Mouse (Mus musculus) embryo, embryonic 10 days (tissue): ENCODE measurements around the gene Kl.

Experiments
- DNase-seq: peaks from one replicate; pipeline ENCODE4 v3.0.0-alpha.2; 2015; ENCODE audit warnings: low spot score

The Kl gene

GRCm38 (mm10) chr5:150952328-150952668 is at the start of gene Kl:
Gene Kl (plus strand): TSS chr5:150952607.
- DNase-seq = no peak

- peak; percentile 73 for DNase-seq
These were observed 46.1 kb upstream of the Kl start for GRCm38 (mm10) chr5:150906053-150907040.

- DNase-seq = peak; percentile 46
These were observed 40.3 kb upstream of the Kl start for GRCm38 (mm10) chr5:150912156-150912555.

- no peak for DNase-seq
These were observed 39.8 kb upstream of the Kl start for GRCm38 (mm10) chr5:150912656-150913055.

GRCm38 (mm10) chr5:150915080-150916055 is 37.0 kb upstream of the Kl start:
- no peak for DNase-seq

- DNase-seq = no peak
These were observed 35.1 kb upstream of the Kl start for GRCm38 (mm10) chr5:150917131-150917858.

- no peak for DNase-seq
These were observed 33.8 kb upstream of the Kl start for GRCm38 (mm10) chr5:150918599-150918998.

GRCm38 (mm10) chr5:150919269-150919668 is 33.1 kb upstream of the Kl start:
- no peak for DNase-seq

GRCm38 (mm10) chr5:150919961-150920360 is 32.4 kb upstream of the Kl start:
- no peak for DNase-seq

- DNase-seq = no peak
These were observed 23.0 kb upstream of the Kl start for GRCm38 (mm10) chr5:150929406-150929805.

- no peak for DNase-seq
These were observed 19.8 kb upstream of the Kl start for GRCm38 (mm10) chr5:150932596-150932995.

- no peak for DNase-seq
These were observed 16.2 kb upstream of the Kl start for GRCm38 (mm10) chr5:150936213-150936612.

- DNase-seq = no peak
These were observed 15.6 kb upstream of the Kl start for GRCm38 (mm10) chr5:150936807-150937206.

- DNase-seq = no peak
These were observed 14.9 kb upstream of the Kl start for GRCm38 (mm10) chr5:150937501-150937900.

GRCm38 (mm10) chr5:150945576-150945975 is 6.8 kb upstream of the Kl start:
- no peak for DNase-seq

- no peak for DNase-seq
These were observed 3.3 kb upstream of the Kl start for GRCm38 (mm10) chr5:150949131-150949530.

GRCm38 (mm10) chr5:150951325-150951724 is 1.1 kb upstream of the Kl start:
- DNase-seq = no peak

GRCm38 (mm10) chr5:150952669-150953521 is 488 bp downstream of the Kl start:
- peak; percentile 61 for DNase-seq

GRCm38 (mm10) chr5:150954791-150955190 is 2.4 kb downstream of the Kl start:
- no peak for DNase-seq

GRCm38 (mm10) chr5:150959861-150960260 is 7.5 kb downstream of the Kl start:
- DNase-seq = no peak

GRCm38 (mm10) chr5:150961615-150962014 is 9.2 kb downstream of the Kl start:
- no peak for DNase-seq
